Mouse (Mus musculus) small intestine, adult 2 months (tissue): ENCODE results near the gene Clec4n. TPM values are rescaled to one million over a fixed set of nuclear protein-coding genes. Genes with fewer than 3 reads are reported as not detected.
A peak's percentile ranks its signal among the peaks of the same experiment; 100 is the strongest.
"Not testable (repeated sequence)": the region's sequence is repeated elsewhere in the genome, so short reads cannot be mapped to it uniquely, and the experiment has no call there.

Source experiments
- H3K27ac ChIP-seq: fragments of 200-500 bp; 2 replicates; pipeline ENCODE4 v1.5.1; 2012; ENCODE audit warnings: low read depth, low read length, control low read depth, inconsistent platforms; ENCODE audit not compliant: insufficient read depth
- H3K27me3 ChIP-seq: fragments of 200-500 bp; 2 replicates; pipeline ENCODE4 v1.6.1; 2012; ENCODE audit warnings: mild to moderate bottlenecking, moderate library complexity, low read length, inconsistent platforms; ENCODE audit not compliant: control insufficient read depth, insufficient read depth
- H3K36me3 ChIP-seq: fragments of 200-500 bp; 2 replicates; pipeline ENCODE4 v1.6.1; 2012; ENCODE audit warnings: mild to moderate bottlenecking, low read length, control low read depth, inconsistent platforms; ENCODE audit not compliant: control insufficient read depth, insufficient read depth
- H3K4me1 ChIP-seq: fragments of 200-500 bp; 2 replicates; pipeline ENCODE4 v1.6.1; 2012; ENCODE audit warnings: low read length, inconsistent platforms, mixed read lengths; ENCODE audit not compliant: control insufficient read depth, insufficient read depth, insufficient read length
- H3K4me3 ChIP-seq: fragments of 200-500 bp; 2 replicates; pipeline ENCODE4 v1.5.1; 2012; ENCODE audit warnings: low read depth, mild to moderate bottlenecking, control low read depth, inconsistent platforms, low read length, moderate library complexity
- CTCF ChIP-seq: fragments of 200-500 bp; IDR thresholded peaks from 2 replicates; pipeline ENCODE4 v1.5.1; 2012; ENCODE audit warnings: low read depth, mild to moderate bottlenecking, control low read depth, inconsistent platforms, low read length, moderate library complexity, mixed read lengths; ENCODE audit not compliant: insufficient replicate concordance, insufficient read length; ENCODE audit errors: extremely low read depth
- POLR2A ChIP-seq: fragments of 200-500 bp; IDR thresholded peaks from 2 replicates; pipeline ENCODE4 v1.6.1; 2012; ENCODE audit warnings: low read depth, mild to moderate bottlenecking, control low read depth, inconsistent platforms, low read length, moderate library complexity
- WGBS: fragments of 180-500 bp; shearing (Covaris S2); methylation state at CpG from one replicate; pipeline ENCODE4 v1.1.7; 2018; 5-methylcytosine and 5-hydroxymethylcytosine counted together
- polyA plus RNA-seq: library from polyadenylated mRNA; depleted of rRNA; stranded (reverse); fragments of >200 nt; gene quantifications from 2 replicates; pipeline ENCODE4 v1.2.3, GENCODE M21; 2012; rRNA removed

Clec4n gene
- polyA plus RNA-seq, result 0.66 and 0.75 TPM in 2 replicates

- TF ChIP-seq POLR2A, result no peak
- TF ChIP-seq CTCF, result no peak
- Histone ChIP-seq H3K36me3 (no peaks in the 10 kb centered on the region), H3K4me3 (no peak within 1 kb of the TSS), H3K27me3 (no peaks in the 10 kb centered on the region), H3K4me1 (no peaks in the 10 kb centered on the region), H3K27ac (0 out of 2 replicates have a peak within 1 kb of the TSS, but pooled peaks have one; percentile 10)
- WGBS, result 55% methylated on average over 3 of the region's 3 CpGs
Observed at GRCm38 (mm10) chr6:123229644-123230043, at the start of gene Clec4n. TSS of gene Clec4n (plus strand) at chr6:123229843.

- 56% methylated on average over 2 of the region's 2 CpGs for WGBS
- not testable (repeated sequence) for H3K36me3 ChIP-seq, H3K27me3 ChIP-seq, H3K4me1 ChIP-seq, H3K27ac ChIP-seq, H3K4me3 ChIP-seq
Observed at GRCm38 (mm10) chr6:123184862-123185261, 44.8 kb upstream of the Clec4n start.

GRCm38 (mm10) chr6:123207187-123208076 lies 22.2 kb upstream of the Clec4n start:
- no peaks in the 10 kb centered on the region for H3K4me1 ChIP-seq
- no peaks in the 10 kb centered on the region for H3K36me3 ChIP-seq
- TF ChIP-seq CTCF, result no peak
- no peak for TF ChIP-seq POLR2A
- no peak overlapping the region for H3K4me3 ChIP-seq
- 67% methylated on average over 1 of the region's 1 CpGs for WGBS
- H3K27me3 ChIP-seq, result no peaks in the 10 kb centered on the region
- no peak overlapping the region for H3K27ac ChIP-seq

GRCm38 (mm10) chr6:123208077-123208439 lies 21.6 kb upstream of the Clec4n start:
- not testable (repeated sequence) for H3K27me3 ChIP-seq, H3K36me3 ChIP-seq, H3K4me1 ChIP-seq, H3K4me3 ChIP-seq, H3K27ac ChIP-seq

GRCm38 (mm10) chr6:123211726-123212125 lies 17.9 kb upstream of the Clec4n start:
- no peak overlapping the region for H3K27ac ChIP-seq

GRCm38 (mm10) chr6:123227519-123228166 lies 2.0 kb upstream of the Clec4n start:
- Histone ChIP-seq H3K27ac (no peak overlapping the region), H3K36me3 (no peaks in the 10 kb centered on the region), H3K4me3 (no peak overlapping the region), H3K4me1 (no peaks in the 10 kb centered on the region), H3K27me3 (no peaks in the 10 kb centered on the region)
- TF ChIP-seq CTCF (no peak), POLR2A (no peak)
- WGBS, result 45% methylated on average over 2 of the region's 2 CpGs

More at GRCm38 (mm10) chr6:123211726-123212125, 17.9 kb upstream of the Clec4n start:
- Histone ChIP-seq H3K4me1 (no peaks in the 10 kb centered on the region), H3K27me3 (no peaks in the 10 kb centered on the region), H3K36me3 (no peaks in the 10 kb centered on the region), H3K4me3 (no peak overlapping the region)
- TF ChIP-seq POLR2A, result no peak
- TF ChIP-seq CTCF, result no peak
- 67% methylated on average over 1 of the region's 1 CpGs for WGBS

- 66% methylated on average over 2 of the region's 2 CpGs for WGBS
- Histone ChIP-seq H3K27me3 (no peaks in the 10 kb centered on the region), H3K4me3 (no peak overlapping the region)
Observed at GRCm38 (mm10) chr6:123231149-123231548, 1.5 kb downstream of the Clec4n start.

More at GRCm38 (mm10) chr6:123231149-123231548, 1.5 kb downstream of the Clec4n start:
- TF ChIP-seq POLR2A (no peak), CTCF (no peak)
- Histone ChIP-seq H3K4me1 (no peaks in the 10 kb centered on the region), H3K36me3 (no peaks in the 10 kb centered on the region), H3K27ac (no peak overlapping the region)
